Mouse (Mus musculus): ENCODE measurements around the gene Ddb1. TPM values are rescaled to one million over a fixed set of nuclear protein-coding genes. Genes with fewer than 3 reads are reported as not detected.
A peak's percentile ranks its signal among the peaks of the same experiment; 100 is the strongest.

The Ddb1 gene
- polyA plus RNA-seq, 1 experiment from 2014 or later = 251 TPM

- no peaks in the 10 kb centered on the region for H3K36me3 ChIP-seq (ENCODE audit: control insufficient read depth, insufficient read depth, low read length)
- no peak overlapping the region for H3K4me2 ChIP-seq (ENCODE audit: low read length)
- no peak overlapping the region for H3K4me3 ChIP-seq (ENCODE audit: control insufficient read depth in 1 of 2, insufficient read depth in 1 of 2, low read depth in 1 of 2, low read length in 2 of 2)
- no peak for ATAC-seq (ENCODE audit: insufficient number of reproducible peaks, insufficient read depth, low FRiP score, low read depth)
- H3K27ac ChIP-seq (replicated peaks in 1 of 2; ENCODE audit: control insufficient read depth in 1 of 2, insufficient read depth in 1 of 2, low read depth in 2 of 2, low read length in 2 of 2) = no peak overlapping the region
- no peaks in the 10 kb centered on the region for H3K27me3 ChIP-seq (ENCODE audit: control insufficient read depth, insufficient read depth, low read length)
- 5% methylated on average over 2 of the region's 2 CpGs for WGBS
- no peaks in the 10 kb centered on the region for H3K4me1 ChIP-seq (ENCODE audit: control insufficient read depth in 2 of 2, insufficient read depth in 2 of 2, low read length in 2 of 2)
- no peak overlapping the region for H3K9ac ChIP-seq (ENCODE audit: low read length)
- no peaks in the 10 kb centered on the region for H3K9me3 ChIP-seq (ENCODE audit: control insufficient read depth, low read length)
Observed at GRCm38 (mm10) chr19:10665499-10665898, 60.4 kb downstream of the Ddb1 start.

DNA sequence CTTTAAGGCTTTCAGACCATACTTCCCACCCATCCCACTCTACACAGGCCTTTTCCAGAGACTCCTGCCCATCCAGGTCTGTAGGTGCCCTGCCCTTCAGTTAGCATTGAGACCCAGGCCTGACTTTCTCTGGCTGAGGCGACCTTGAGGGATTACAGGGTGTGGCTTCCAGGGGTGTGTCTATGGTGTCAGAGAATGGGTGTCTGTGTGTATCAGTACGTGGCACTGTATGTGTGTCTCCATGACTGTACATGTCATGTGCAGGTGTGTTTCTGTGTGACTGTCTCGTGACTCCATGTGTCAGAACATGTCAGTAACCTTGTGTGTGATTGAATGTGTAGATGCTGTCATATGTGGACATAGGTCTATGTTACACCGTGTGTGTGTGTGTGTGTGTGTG lies 66.2 kb downstream of the Ddb1 start:
- H3K36me3 ChIP-seq (ENCODE audit: control insufficient read depth, insufficient read depth, low read length) = no peaks in the 10 kb centered on the region
- H3K4me2 ChIP-seq (ENCODE audit: low read length) = no peak overlapping the region
- no peaks in the 10 kb centered on the region for H3K27me3 ChIP-seq (ENCODE audit: control insufficient read depth, insufficient read depth, low read length)
- no peaks in the 10 kb centered on the region for H3K9me3 ChIP-seq (ENCODE audit: control insufficient read depth, low read length)
- no peak for ATAC-seq (ENCODE audit: insufficient number of reproducible peaks, insufficient read depth, low FRiP score, low read depth)
- H3K4me3 ChIP-seq (ENCODE audit: control insufficient read depth in 1 of 2, insufficient read depth in 1 of 2, low read depth in 1 of 2, low read length in 2 of 2) = no peak overlapping the region
- WGBS = 79% methylated on average over 4 of the region's 4 CpGs
- peaks cover 3 to 4% of the 10 kb centered on the region in 2 experiments; a peak in 1 of 4 replicates for H3K4me1 ChIP-seq (ENCODE audit: control insufficient read depth in 2 of 2, insufficient read depth in 2 of 2, low read length in 2 of 2)
- no peak overlapping the region for H3K9ac ChIP-seq (ENCODE audit: low read length)
- H3K27ac ChIP-seq (replicated peaks in 1 of 2; ENCODE audit: control insufficient read depth in 1 of 2, insufficient read depth in 1 of 2, low read depth in 2 of 2, low read length in 2 of 2) = no peak overlapping the region

DNA sequence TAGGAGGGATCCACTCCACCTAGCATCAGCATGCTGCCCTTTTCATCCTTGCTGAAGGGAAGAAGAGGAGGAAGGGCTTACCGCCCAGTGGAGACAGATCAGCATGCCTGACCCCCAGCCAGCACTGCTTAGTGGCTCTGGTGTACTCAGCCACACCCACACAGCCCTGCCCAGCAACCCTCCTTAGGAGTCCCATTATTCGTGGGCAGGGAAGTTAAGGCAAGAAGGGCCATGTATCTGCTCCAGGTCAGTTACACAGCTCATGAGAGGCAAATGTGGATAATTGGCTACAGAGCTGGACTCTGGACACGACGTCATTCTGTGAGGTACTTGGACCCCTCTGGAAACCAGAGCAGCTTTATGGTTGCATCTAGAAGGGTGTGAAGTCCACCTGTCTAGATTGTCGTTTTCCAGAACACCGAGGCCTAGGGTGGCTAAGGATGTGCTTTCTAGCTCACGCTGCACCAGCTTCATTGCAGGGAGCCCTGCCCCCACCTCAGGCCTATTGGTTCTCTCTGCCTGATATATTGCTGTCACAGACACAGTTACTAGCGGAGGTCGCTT lies 66.8 kb downstream of the Ddb1 start:
- no peaks in the 10 kb centered on the region for H3K9me3 ChIP-seq (ENCODE audit: control insufficient read depth, low read length)
- no peaks in the 10 kb centered on the region for H3K36me3 ChIP-seq (ENCODE audit: control insufficient read depth, insufficient read depth, low read length)
- no peak overlapping the region for H3K4me2 ChIP-seq (ENCODE audit: low read length)
- WGBS = 60% methylated on average over 9 of the region's 9 CpGs
- H3K9ac ChIP-seq (ENCODE audit: low read length) = no peak overlapping the region
- H3K27me3 ChIP-seq (ENCODE audit: control insufficient read depth, insufficient read depth, low read length) = no peaks in the 10 kb centered on the region
- peaks cover 3 to 4% of the 10 kb centered on the region in 2 experiments; a peak in 1 of 4 replicates for H3K4me1 ChIP-seq (ENCODE audit: control insufficient read depth in 2 of 2, insufficient read depth in 2 of 2, low read length in 2 of 2)
- no peak overlapping the region for H3K27ac ChIP-seq (replicated peaks in 1 of 2; ENCODE audit: control insufficient read depth in 1 of 2, insufficient read depth in 1 of 2, low read depth in 2 of 2, low read length in 2 of 2)
- no peak for ATAC-seq (ENCODE audit: insufficient number of reproducible peaks, insufficient read depth, low FRiP score, low read depth)
- no peak overlapping the region for H3K4me3 ChIP-seq (ENCODE audit: control insufficient read depth in 1 of 2, insufficient read depth in 1 of 2, low read depth in 1 of 2, low read length in 2 of 2)

GRCm38 (mm10) chr19:10673275-10673674 lies 68.1 kb downstream of the Ddb1 start:
- ATAC-seq (ENCODE audit: insufficient number of reproducible peaks, insufficient read depth, low FRiP score, low read depth) = no peak
- WGBS = 39% methylated on average over 1 of the region's 1 CpGs
- no peak overlapping the region for H3K9ac ChIP-seq (ENCODE audit: low read length)
- no peaks in the 10 kb centered on the region for H3K9me3 ChIP-seq (ENCODE audit: control insufficient read depth, low read length)
- no peak overlapping the region for H3K27ac ChIP-seq (replicated peaks in 1 of 2; ENCODE audit: control insufficient read depth in 1 of 2, insufficient read depth in 1 of 2, low read depth in 2 of 2, low read length in 2 of 2)
- no peaks in the 10 kb centered on the region for H3K36me3 ChIP-seq (ENCODE audit: control insufficient read depth, insufficient read depth, low read length)
- H3K4me1 ChIP-seq (ENCODE audit: control insufficient read depth in 2 of 2, insufficient read depth in 2 of 2, low read length in 2 of 2) = peaks cover 3 to 4% of the 10 kb centered on the region in 2 experiments; a peak in 1 of 4 replicates
- H3K27me3 ChIP-seq (ENCODE audit: control insufficient read depth, insufficient read depth, low read length) = no peaks in the 10 kb centered on the region
- H3K4me3 ChIP-seq (ENCODE audit: control insufficient read depth in 1 of 2, insufficient read depth in 1 of 2, low read depth in 1 of 2, low read length in 2 of 2) = no peak overlapping the region
- no peak overlapping the region for H3K4me2 ChIP-seq (ENCODE audit: low read length)

- ATAC-seq (ENCODE audit: insufficient number of reproducible peaks, insufficient read depth, low FRiP score, low read depth) = no peak
- peaks cover 3 to 4% of the 10 kb centered on the region in 2 experiments; a peak in 1 of 4 replicates for H3K4me1 ChIP-seq (ENCODE audit: control insufficient read depth in 2 of 2, insufficient read depth in 2 of 2, low read length in 2 of 2)
- no peak overlapping the region for H3K4me2 ChIP-seq (ENCODE audit: low read length)
- no peak overlapping the region for H3K4me3 ChIP-seq (ENCODE audit: control insufficient read depth in 1 of 2, insufficient read depth in 1 of 2, low read depth in 1 of 2, low read length in 2 of 2)
- H3K27me3 ChIP-seq (ENCODE audit: control insufficient read depth, insufficient read depth, low read length) = no peaks in the 10 kb centered on the region
- H3K36me3 ChIP-seq (ENCODE audit: control insufficient read depth, insufficient read depth, low read length) = no peaks in the 10 kb centered on the region
- no peak overlapping the region for H3K9ac ChIP-seq (ENCODE audit: low read length)
- no peaks in the 10 kb centered on the region for H3K9me3 ChIP-seq (ENCODE audit: control insufficient read depth, low read length)
- no peak overlapping the region for H3K27ac ChIP-seq (replicated peaks in 1 of 2; ENCODE audit: control insufficient read depth in 1 of 2, insufficient read depth in 1 of 2, low read depth in 2 of 2, low read length in 2 of 2)
- WGBS = 80% methylated on average over 16 of the region's 16 CpGs
Observed at GRCm38 (mm10) chr19:10676656-10677055, 71.5 kb downstream of the Ddb1 start.

- H3K9me3 ChIP-seq (ENCODE audit: control insufficient read depth, low read length) = no peaks in the 10 kb centered on the region
- peaks cover 3 to 4% of the 10 kb centered on the region in 2 experiments; a peak in 1 of 4 replicates for H3K4me1 ChIP-seq (ENCODE audit: control insufficient read depth in 2 of 2, insufficient read depth in 2 of 2, low read length in 2 of 2)
- H3K4me3 ChIP-seq (ENCODE audit: control insufficient read depth in 1 of 2, insufficient read depth in 1 of 2, low read depth in 1 of 2, low read length in 2 of 2) = no peak within 1 kb of the TSS
- 0 out of 2 replicates have a peak within 1 kb of the TSS, but pooled peaks have one; percentile 8 for H3K9ac ChIP-seq (ENCODE audit: low read length)
- 24% methylated on average over 6 of the region's 6 CpGs for WGBS
- no peaks in the 10 kb centered on the region for H3K36me3 ChIP-seq (ENCODE audit: control insufficient read depth, insufficient read depth, low read length)
- H3K4me2 ChIP-seq (ENCODE audit: low read length) = no peak within 1 kb of the TSS
- no peaks in the 10 kb centered on the region for H3K27me3 ChIP-seq (ENCODE audit: control insufficient read depth, insufficient read depth, low read length)
- ATAC-seq (ENCODE audit: insufficient number of reproducible peaks, insufficient read depth, low FRiP score, low read depth) = no peak
- no peak within 1 kb of the TSS for H3K27ac ChIP-seq (replicated peaks in 1 of 2; ENCODE audit: control insufficient read depth in 1 of 2, insufficient read depth in 1 of 2, low read depth in 2 of 2, low read length in 2 of 2)
Observed at GRCm38 (mm10) chr19:10677915-10678771, 73.0 kb downstream of the Ddb1 start, which contains the start of gene Pga5. Gene Pga5, minus strand, starts transcription at chr19:10678071.

GRCm38 (mm10) chr19:10678772-10679067 lies 73.6 kb downstream of the Ddb1 start:
- H3K27me3 ChIP-seq (ENCODE audit: control insufficient read depth, insufficient read depth, low read length) = no peaks in the 10 kb centered on the region; the same call in 1 of the 2 replicates
- ATAC-seq (ENCODE audit: insufficient number of reproducible peaks, insufficient read depth, low FRiP score, low read depth) = no peak
- H3K4me2 ChIP-seq (ENCODE audit: low read length) = no peak overlapping the region
- no peaks in the 10 kb centered on the region for H3K36me3 ChIP-seq (ENCODE audit: control insufficient read depth, insufficient read depth, low read length)
- H3K9me3 ChIP-seq (ENCODE audit: control insufficient read depth, low read length) = no peaks in the 10 kb centered on the region
- WGBS = 74% methylated on average over 1 of the region's 1 CpGs
- H3K4me3 ChIP-seq (ENCODE audit: control insufficient read depth in 1 of 2, insufficient read depth in 1 of 2, low read depth in 1 of 2, low read length in 2 of 2) = no peak overlapping the region
- H3K4me1 ChIP-seq (ENCODE audit: control insufficient read depth in 2 of 2, insufficient read depth in 2 of 2, low read length in 2 of 2) = no peaks in the 10 kb centered on the region
- no peak overlapping the region for H3K27ac ChIP-seq (replicated peaks in 1 of 2; ENCODE audit: control insufficient read depth in 1 of 2, insufficient read depth in 1 of 2, low read depth in 2 of 2, low read length in 2 of 2)
- 0 out of 2 replicates have a peak overlapping the region, but pooled peaks have one; percentile 8 for H3K9ac ChIP-seq (ENCODE audit: low read length)

All from heart, embryonic 14.5 days (tissue).